Mouse (Mus musculus): ENCODE results near the gene Zcwpw1. TPM values are rescaled to one million over a fixed set of nuclear protein-coding genes. Genes with fewer than 3 reads are reported as not detected.
A peak's percentile ranks its signal among the peaks of the same experiment; 100 is the strongest.
"Not testable (repeated sequence)": the region's sequence is repeated elsewhere in the genome, so short reads cannot be mapped to it uniquely, and the experiment has no call there.

The Zcwpw1 gene
- total RNA-seq (2021) = 5.6 and 5.7 TPM in 2 replicates
- long read RNA-seq, experiment 1, partial matches to known transcripts = 1 of 9 reads
- long read RNA-seq, experiment 1, other reads (novel, unspliced or antisense) = 5 of 9 reads
- long read RNA-seq, experiment 2, partial matches to known transcripts = 1 of 7 reads
- long read RNA-seq, experiment 2, other reads (novel, unspliced or antisense) = 2 of 7 reads

GRCm38 (mm10) chr5:137787151-137787928 lies at the start of gene Zcwpw1, which contains the start of gene Mepce:
Gene Zcwpw1, plus strand, starts transcription at chr5:137787798.
Gene Mepce, minus strand, starts transcription at chr5:137787655.
- peak; percentile 96 for DNase-seq

- peak; percentile 25 for DNase-seq
Measured at GRCm38 (mm10) chr5:137738516-137738915, 49.1 kb upstream of the Zcwpw1 start.

- peak; percentile 4 for DNase-seq
Measured at GRCm38 (mm10) chr5:137739471-137739870, 48.1 kb upstream of the Zcwpw1 start.

DNA sequence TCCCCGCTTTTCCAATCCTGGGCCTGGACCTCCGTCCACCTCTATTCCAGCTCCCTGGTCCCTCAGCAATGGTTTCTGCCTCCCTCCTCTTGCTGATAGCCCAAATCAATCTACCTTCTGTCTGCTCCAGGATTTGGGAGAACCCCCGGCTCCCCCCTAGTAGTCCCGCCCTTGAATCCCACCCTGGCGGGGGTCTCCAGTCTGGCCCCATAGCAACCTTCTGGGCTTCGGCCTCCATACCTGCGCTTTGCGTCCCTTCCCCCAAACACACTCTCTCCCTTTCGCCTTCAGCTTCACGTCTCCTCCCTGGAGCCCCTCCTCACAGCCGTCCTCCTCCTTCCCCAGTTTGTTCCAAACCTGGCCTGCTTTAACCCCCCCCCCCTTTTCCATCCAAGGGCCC lies 47.1 kb upstream of the Zcwpw1 start:
- no peak for DNase-seq

DNA sequence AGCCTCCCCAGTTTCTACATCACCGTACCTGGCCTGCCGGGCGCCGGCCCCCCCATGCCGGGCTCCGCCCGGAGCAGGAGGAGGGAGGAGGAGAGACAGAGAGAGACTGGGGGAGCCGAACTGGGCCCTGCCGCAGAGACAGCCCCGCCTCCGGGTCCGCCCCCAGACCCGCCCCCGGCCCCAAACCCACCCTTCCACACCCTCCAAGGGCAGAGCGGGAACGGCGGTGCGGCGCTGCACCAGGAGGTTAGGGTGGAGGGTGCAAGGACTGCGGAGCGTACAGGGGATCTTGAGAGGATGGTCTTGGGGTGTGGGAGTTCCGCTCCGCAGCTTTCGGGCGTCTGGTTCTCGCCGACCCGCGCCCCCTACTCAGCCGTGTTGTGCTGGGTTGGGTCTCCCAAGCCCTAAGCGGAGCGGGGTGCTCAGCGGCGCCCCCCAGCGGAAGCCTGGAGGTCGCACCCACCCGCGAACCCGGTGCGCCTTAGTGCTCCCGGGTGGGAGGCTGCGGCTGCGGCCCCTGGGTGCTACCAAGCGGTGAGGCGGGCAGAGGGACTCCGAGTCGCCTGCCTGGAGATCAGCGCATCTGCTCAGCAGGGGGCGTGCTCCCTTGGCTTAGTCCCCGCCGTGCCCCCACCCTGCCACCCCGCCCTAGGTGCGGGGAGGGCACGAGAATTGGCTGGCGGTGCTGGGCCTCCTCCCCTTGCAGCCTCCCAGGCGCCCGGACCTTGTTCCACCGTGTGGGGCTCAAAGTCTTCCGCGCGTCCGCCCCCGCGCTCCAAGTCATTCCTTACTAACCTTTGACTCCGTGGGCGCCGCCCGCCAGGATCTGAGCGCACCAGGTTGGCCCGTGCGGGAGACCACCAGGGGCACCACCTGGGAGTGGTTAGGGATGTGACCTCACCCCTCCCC lies 46.3 kb upstream of the Zcwpw1 start, which contains the start of gene Nyap1:
Gene Nyap1 (minus strand): TSS at position 585 of the 909 bp plus-strand sequence.
- peak; percentile 89 for DNase-seq

GRCm38 (mm10) chr5:137742048-137742447 lies 45.5 kb upstream of the Zcwpw1 start:
- DNase-seq = no peak

DNA sequence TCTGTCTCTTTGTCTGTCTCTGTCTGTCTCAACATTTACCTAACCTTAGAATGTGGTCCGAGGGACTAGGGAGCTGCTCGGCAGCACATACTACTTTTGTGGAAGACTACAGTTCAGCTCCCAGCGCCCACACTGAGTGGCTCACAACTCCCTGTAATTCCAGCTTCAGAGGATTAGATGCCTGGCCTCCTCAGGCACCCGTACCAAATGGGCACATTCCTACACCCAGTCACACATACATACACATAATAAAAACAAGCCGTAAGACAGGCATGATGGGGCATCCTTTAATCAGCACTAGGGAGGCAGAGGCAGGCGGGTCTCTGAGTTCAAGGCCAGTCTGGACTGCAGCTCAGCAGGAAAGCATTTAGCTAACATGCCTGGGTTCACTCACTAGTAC lies 44.8 kb upstream of the Zcwpw1 start:
- DNase-seq = no peak

GRCm38 (mm10) chr5:137744197-137744596 lies 43.4 kb upstream of the Zcwpw1 start:
- no peak for DNase-seq

- DNase-seq = peak; percentile 95
Measured at GRCm38 (mm10) chr5:137745214-137746171, 42.1 kb upstream of the Zcwpw1 start, which contains the start of gene Tsc22d4. Gene Tsc22d4, plus strand, starts transcription at chr5:137745730.

- peak; percentile 90 for DNase-seq
Measured at GRCm38 (mm10) chr5:137746282-137746850, 41.2 kb upstream of the Zcwpw1 start.

DNA sequence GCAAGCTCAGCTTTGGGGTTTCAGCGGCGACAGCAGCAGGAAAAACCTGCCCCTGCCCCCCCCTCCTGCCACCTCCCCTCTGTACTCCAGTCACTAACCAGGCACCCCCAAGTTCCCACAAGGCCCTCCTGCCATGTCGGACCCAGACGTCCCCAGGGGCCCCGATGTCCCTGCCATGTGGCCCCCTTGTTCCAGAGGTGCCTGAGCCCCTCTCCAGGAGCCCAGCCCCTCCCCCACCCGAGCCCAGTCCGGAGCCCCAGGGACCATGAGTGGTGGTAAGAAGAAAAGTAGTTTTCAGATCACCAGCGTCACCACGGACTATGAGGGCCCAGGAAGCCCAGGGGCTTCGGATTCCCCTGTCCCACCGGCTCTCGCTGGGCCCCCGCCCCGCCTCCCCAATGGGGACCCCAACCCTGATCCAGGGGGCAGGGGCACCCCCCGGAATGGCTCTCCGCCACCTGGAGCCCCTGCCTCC lies 40.7 kb upstream of the Zcwpw1 start:
- peak; percentile 59 for DNase-seq

GRCm38 (mm10) chr5:137747326-137747961 lies 40.2 kb upstream of the Zcwpw1 start:
- peak; percentile 68 for DNase-seq

DNA sequence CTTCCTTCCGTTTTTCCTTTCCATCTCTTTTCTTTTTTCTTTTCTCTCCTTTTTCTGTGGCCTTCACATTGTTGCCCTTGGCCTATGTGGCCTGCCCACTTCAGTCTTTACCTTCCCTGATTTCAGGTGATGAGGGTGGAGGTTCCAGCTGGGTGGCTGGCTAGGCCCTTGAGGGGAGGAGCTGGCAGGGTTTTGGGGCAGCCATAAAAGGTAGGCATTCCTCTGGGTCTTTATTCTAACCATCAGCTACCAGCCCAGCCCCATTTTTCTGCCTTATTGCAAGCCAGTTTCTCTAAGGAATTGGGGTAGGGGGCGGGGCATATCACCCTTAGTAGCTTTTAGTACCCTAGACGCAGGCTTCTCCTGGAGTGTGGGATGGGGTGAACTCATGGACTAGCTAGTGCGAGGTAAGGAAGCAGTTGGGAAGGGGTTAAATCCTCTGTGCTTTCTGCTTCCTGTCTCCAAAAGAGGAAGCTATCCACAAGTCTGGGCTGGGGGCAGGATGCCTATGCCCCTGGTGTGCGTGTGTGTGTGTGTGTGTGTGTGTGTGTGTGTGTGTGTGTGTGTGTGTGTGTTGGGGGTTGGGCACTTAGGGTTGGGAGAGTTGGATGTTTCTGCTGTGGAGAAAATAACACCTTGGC lies 39.3 kb upstream of the Zcwpw1 start:
- peak; percentile 52 for DNase-seq

GRCm38 (mm10) chr5:137749196-137749836 lies 38.3 kb upstream of the Zcwpw1 start:
- peak; percentile 33 for DNase-seq

DNA sequence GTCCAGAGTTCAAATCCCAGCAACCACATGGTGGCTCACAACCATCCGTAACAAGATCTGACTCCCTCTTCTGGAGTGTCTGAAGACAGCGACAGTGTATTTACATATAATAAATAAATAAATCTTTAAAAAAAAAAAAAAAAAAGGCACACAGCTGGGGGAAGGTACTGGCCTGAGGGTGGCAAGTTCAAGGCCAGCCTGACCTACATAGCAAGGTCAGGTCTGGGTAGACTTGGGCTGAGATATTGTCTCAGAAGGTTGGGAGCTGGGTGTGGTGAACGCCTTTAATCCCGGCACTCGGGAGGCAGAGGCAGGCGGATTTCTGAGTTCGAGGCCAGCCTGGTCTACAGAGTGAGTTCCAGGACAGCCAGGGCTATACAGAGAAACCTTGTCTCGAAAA lies 37.4 kb upstream of the Zcwpw1 start:
- not testable (repeated sequence) for DNase-seq

DNA sequence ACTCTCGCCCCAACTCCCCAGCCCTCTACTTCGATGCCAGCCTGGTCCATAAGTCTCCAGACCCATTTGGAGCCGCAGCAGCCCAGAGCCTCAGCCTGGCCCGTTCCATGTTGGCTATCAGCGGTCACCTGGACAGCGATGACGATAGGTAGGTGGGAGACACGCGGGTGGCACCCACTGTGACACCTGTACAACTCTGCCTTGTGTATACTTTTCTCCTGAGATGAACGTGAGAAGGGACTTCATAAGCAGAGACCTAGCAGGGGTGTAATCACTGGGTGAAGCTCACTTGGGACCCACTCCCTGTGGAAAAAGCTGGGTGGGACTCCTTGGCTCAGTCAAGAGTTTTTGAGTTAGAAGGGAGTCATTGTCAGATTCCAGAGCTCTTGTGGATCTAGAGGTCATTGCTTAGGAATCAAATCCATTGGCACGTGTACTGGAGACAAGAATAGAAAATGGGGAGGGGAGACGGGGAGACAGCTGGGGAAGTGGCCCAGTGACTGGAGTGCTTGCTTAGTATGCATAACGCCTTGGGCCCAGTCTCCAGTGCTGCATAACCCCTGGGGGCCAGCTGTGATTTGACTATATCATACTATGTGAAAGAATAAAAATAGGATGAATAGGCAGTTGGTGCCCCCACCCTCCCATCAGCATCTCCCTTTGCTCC lies 36.2 kb upstream of the Zcwpw1 start:
- DNase-seq = no peak

- no peak for DNase-seq
Measured at GRCm38 (mm10) chr5:137751988-137752387, 35.6 kb upstream of the Zcwpw1 start.

DNA sequence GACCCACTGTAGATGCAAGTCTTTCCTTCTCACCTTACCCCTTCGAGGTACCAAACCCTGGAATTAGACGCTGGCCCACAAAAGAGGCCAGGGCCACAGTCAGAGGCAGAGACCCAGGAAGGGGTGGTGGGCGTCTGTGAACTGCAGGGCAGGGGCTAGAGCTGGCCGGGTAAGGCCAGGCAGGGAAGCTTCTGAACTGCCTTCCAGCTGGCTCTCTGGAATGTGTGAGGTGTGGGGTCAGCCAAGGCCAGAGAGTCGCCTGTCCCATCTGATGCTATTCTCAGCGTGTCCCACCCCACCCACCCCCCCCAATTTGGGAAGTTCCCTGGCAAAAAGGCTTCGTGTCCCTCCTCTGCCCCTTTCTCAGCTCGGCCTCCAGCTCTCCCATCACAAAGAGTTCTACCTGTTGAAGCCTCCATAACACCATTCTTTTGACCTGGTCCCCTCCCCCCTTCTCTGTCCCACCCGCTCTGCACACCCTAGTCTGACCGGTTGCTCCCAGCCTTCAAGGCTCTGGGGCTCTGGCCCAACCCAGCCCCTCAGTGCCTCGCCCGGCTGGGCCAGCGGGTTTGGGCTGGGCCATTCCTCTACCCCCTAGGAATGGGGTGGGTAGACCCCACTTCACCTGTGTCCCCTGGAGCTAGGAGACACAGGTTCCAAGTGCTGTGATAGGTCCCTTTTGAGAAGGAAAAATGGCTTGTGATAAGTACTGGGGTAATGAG lies 34.3 kb upstream of the Zcwpw1 start:
- DNase-seq = no peak
